Mouse (Mus musculus) spleen, adult 18-20 months (tissue): Measurements from ENCODE around the gene Farsa.
A peak's percentile ranks its signal among the peaks of the same experiment; 100 is the strongest.

ENCODE experiments used
- DNase-seq, 2 experiments: peaks; one replicate each; pipeline ENCODE4 v3.0.0; 2022; ENCODE audit warnings: mixed read lengths in 2 of 2

Farsa gene

GRCm38 (mm10) chr8:84834866-84835855 is 21.6 kb upstream of the Farsa start:
- DNase-seq: no peak

DNA sequence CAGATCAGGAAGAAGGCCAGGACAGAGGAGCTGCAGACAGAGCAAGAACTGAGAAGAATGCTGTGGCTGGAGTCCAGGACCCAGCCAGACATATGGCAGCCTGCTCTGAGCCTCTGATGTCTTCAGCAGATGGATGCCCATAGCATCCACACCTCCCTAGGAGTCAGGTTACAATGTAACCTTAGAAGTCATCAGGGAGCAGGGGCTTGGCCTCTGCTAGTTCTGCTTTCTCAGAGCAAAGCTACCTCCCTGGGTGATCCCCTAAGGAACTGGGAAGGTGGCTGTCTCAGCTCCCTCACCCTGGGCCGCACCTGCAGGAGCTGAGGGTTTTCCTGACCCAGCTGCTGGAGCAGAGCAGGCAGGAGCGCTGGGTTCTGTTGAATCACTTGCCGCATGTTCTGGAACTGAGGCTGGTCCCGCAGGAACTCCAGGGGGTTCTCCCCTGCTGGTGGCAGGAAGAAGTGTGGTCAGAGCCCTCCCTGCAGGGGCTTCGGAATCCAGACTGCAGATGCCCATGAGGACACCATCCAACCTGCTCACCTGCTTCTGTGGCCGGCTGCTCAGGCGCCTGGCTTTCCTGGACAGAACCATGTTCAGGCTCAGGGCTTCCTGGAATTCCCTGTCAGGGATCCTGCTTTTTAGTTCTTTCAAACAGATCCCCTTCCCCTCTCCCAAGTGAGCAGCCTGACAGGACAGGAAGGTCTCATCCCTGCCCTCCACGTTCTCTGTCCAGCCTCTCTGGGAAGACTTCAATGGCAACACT is 19.5 kb upstream of the Farsa start:
- no peak for DNase-seq

GRCm38 (mm10) chr8:84837912-84838470 is 18.8 kb upstream of the Farsa start:
- DNase-seq: no peak

GRCm38 (mm10) chr8:84838513-84838912 is 18.3 kb upstream of the Farsa start:
- DNase-seq: no peak

- no peak for DNase-seq
Measured at GRCm38 (mm10) chr8:84839411-84839810, 17.4 kb upstream of the Farsa start.

- no peak for DNase-seq
Measured at GRCm38 (mm10) chr8:84839875-84840247, 16.9 kb upstream of the Farsa start.

- peak; percentile 80 to 83 for DNase-seq
Measured at GRCm38 (mm10) chr8:84840248-84840999, 16.4 kb upstream of the Farsa start, which contains the start of gene Rad23a. Gene Rad23a, minus strand, starts transcription at chr8:84840665.

GRCm38 (mm10) chr8:84841514-84841913 is 15.3 kb upstream of the Farsa start:
- DNase-seq: no peak

- no peak for DNase-seq
Measured at GRCm38 (mm10) chr8:84844397-84845070, 12.3 kb upstream of the Farsa start.

DNA sequence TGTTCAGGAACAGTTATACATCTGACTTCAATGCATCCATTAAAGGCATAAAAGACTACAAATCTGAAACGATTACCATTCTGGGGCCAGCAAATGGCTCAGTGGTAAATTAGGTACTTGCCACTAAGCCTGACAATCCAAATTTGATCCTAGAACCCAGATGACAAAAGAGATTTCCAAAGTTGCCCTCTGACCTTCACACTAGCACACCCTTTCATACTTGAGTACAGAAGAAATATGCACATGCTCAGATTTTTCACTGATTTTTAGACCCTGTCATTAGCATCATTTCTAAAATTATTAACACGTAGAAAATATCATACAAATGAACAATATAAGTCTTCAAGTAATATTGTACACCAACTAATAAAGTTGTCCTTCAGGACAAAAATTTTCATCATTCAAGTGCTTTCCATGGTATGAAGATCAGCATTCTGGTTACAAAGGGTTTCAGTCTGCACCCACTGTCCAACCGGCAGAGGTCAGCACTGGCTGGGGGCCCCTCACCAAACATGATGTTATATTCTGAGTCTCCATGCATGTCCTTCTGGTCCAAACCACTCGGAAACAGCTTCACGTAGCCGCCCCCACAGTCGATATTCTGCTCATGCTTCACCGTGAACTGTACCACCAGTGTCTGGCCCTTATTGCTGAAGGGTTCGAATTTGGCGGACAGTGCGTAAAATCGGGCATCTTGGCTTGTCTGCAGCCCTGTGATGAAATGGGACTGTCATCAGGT is 11.3 kb upstream of the Farsa start:
- DNase-seq: peak in 1 of 2 experiments; percentile 35

DNA sequence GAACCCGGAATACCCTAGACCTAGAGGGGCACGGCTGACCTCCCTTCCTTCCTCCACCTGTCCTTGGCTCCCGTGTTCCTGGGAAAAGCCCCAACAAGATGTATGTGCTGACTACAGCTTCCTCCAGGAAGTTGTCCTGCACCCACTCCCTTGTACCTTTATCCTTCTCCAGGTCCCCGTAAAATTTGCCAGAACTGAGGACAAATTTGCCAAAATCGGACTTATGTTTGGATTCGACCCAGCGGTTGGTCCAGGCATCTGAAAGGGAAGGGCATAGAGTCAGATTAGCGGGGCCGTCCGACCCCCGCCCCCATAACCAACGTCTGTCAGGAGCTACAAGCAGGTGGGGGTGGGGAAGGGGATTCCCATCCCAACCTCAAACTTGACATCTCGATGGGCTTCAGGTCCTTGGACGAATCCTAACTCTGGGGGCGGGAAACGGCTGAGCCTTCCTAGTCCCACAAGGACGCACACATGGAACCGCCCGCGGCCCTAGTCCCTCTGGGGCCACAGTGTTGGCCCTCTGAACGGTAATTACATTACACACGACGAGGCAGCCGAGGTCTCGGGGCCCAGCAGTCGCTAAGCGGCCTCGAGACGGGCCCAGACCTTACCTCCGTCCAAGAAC is 10.6 kb upstream of the Farsa start:
- DNase-seq: no peak

- DNase-seq: peak; percentile 98 to 99
Measured at GRCm38 (mm10) chr8:84846722-84847572, 9.8 kb upstream of the Farsa start, which contains the start of gene Calr. Gene Calr, minus strand, starts transcription at chr8:84846934.

DNA sequence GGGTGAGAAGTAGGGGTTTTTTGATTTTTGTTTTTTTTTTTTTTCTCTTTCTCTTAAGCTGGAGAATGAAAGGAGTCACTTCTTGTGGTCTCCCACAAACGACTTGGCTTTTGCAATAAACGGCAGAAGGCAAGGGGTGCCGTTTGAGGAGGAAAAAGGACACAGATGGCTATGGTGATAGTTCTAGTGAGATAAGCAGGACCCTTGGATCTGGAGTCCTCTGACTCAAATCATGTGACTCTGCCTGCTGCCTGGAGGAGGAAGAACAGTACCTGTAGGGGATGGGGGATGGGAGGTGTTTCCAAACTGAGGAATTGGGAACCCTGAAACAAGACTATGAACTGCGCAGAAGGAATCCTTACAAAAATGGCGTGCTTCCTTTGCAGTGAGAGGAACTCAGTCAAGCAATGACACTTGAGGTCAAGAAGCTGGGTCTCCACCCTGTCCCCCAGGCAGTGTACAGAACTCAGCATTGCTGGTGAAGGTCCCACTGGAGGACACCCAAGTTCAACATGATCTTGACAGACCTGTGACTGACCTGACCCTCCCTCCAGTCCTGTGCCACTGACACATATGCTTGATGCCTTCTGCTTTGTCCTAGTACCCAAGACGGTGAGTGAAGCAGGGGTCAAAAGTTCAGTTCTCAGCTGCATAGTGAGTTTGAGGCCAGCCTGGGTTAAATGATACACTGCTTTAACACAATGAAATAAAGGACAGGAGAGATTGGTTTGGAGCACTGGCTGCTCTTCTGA is 8.9 kb upstream of the Farsa start:
- DNase-seq: no peak

DNA sequence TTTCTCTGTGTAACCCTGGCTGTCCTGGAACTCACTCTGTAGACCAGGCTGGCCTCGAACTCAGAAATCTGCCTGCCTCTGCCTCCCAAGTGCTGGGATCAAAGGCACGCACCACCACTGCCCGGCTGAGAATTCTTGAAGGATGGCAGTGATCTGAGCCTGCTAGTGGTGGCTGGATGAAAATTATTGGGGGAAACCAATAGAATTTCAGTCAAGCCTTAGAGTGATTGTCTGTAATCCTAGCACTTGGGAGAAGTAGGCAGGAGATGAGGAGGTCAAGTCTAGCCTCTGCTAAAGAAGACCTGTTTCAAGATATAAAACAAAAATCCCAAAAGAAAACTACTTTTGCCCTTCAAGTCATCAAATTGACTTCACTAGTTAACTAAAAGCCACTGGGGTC is 355 bp upstream of the Farsa start:
- DNase-seq: no peak

GRCm38 (mm10) chr8:84871376-84872308 is 14.9 kb downstream of the Farsa start, which contains the start of gene Syce2:
Gene Syce2, plus strand, starts transcription at chr8:84872111.
- DNase-seq: peak; percentile 78 to 88

GRCm38 (mm10) chr8:84872309-84872965 is 15.6 kb downstream of the Farsa start:
- peak in 1 of 2 experiments; percentile 21 for DNase-seq

DNA sequence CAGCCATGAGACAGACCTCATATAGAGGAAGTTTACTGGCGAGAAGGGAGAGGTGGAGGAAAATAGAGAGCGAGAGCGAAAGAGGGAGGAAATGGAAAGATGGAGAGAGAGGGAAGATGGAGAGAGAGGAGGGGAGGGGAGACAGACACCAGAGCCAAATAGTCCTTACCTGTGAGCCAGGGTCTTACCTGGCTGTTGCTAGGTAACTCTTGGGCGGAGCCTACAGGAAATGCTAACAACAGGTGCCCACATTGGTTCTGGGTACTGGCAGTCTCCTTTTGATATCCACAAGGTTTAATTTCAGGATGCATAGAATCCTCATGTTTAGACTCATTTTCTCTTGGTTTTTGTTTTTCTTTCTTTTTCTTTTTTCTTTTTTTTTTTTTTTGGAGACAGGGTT is 16.2 kb downstream of the Farsa start:
- no peak for DNase-seq
